Mouse (Mus musculus) neutrophil, adult 5-6 weeks (primary cell): ENCODE results near the gene Atxn1l. TPM values are rescaled to one million over a fixed set of nuclear protein-coding genes. Genes with fewer than 3 reads are reported as not detected.

ENCODE experiments used
- ATAC-seq: fragments of 151-379, 151-347 bp; 2 replicates; pipeline ENCODE4 v1.8.0; 2017; ENCODE audit warnings: mild to moderate bottlenecking, moderate TSS enrichment; ENCODE audit not compliant: insufficient number of reproducible peaks, poor library complexity, low FRiP score, severe bottlenecking; ENCODE audit errors: extremely low read depth
- total RNA-seq: library from RNA; stranded (forward); fragments of 200-1000 nt; gene quantifications from 2 replicates; pipeline ENCODE4 v1.2.3, GENCODE M21; 2017

Atxn1l gene
- total RNA-seq, 1 experiment from 2014 or later, result 26.4 TPM

- ATAC-seq, result no peak
Measured at GRCm38 (mm10) chr8:109738049-109738380, 476 bp upstream of the Atxn1l start.

GRCm38 (mm10) chr8:109736819-109737218, 720 bp downstream of the Atxn1l start:
- ATAC-seq, result no peak

- ATAC-seq, result no peak
Measured at GRCm38 (mm10) chr8:109734018-109734417, 3.5 kb downstream of the Atxn1l start.

GRCm38 (mm10) chr8:109731012-109731411, 6.5 kb downstream of the Atxn1l start:
- ATAC-seq, result no peak

GRCm38 (mm10) chr8:109725106-109725505, 12.4 kb downstream of the Atxn1l start:
- ATAC-seq, result no peak

GRCm38 (mm10) chr8:109714961-109715360, 22.6 kb downstream of the Atxn1l start:
- no peak for ATAC-seq

GRCm38 (mm10) chr8:109712521-109712920, 25.0 kb downstream of the Atxn1l start:
- ATAC-seq, result no peak

- no peak for ATAC-seq
Measured at GRCm38 (mm10) chr8:109707921-109708320, 29.6 kb downstream of the Atxn1l start.

GRCm38 (mm10) chr8:109706874-109707237, 30.7 kb downstream of the Atxn1l start:
- ATAC-seq, result peak; percentile 84

GRCm38 (mm10) chr8:109706076-109706873, 31.3 kb downstream of the Atxn1l start:
- ATAC-seq, result no peak

GRCm38 (mm10) chr8:109705320-109706075, 32.0 kb downstream of the Atxn1l start, which contains the start of gene Zfp821:
Gene Zfp821, plus strand, starts transcription at chr8:109705546.
- ATAC-seq, result peak; percentile 65

- peak; percentile 4; the same call in 1 of the 2 replicates for ATAC-seq
Measured at GRCm38 (mm10) chr8:109704565-109705319, 32.8 kb downstream of the Atxn1l start.

- ATAC-seq, result no peak
Measured at GRCm38 (mm10) chr8:109698477-109698876, 39.1 kb downstream of the Atxn1l start.

- no peak for ATAC-seq
Measured at GRCm38 (mm10) chr8:109697754-109698153, 39.8 kb downstream of the Atxn1l start.

GRCm38 (mm10) chr8:109694154-109694553, 43.4 kb downstream of the Atxn1l start:
- no peak for ATAC-seq

GRCm38 (mm10) chr8:109693146-109693900, 44.2 kb downstream of the Atxn1l start, which contains the start of gene Ist1:
Gene Ist1, minus strand, starts transcription at chr8:109693260.
- ATAC-seq, result peak; percentile 97

GRCm38 (mm10) chr8:109692443-109693145, 44.9 kb downstream of the Atxn1l start:
- ATAC-seq, result peak; percentile 5; the same call in 1 of the 2 replicates

- peak; percentile 33; the same call in 1 of the 2 replicates for ATAC-seq
Measured at GRCm38 (mm10) chr8:109691769-109692168, 45.8 kb downstream of the Atxn1l start.
